Mouse (Mus musculus) testis, postnatal 10 days (tissue): ENCODE measurements around the gene Sept5.

ENCODE experiments used
- DNase-seq: peaks from one replicate; pipeline ENCODE4 v3.0.0; 2021; ENCODE audit warnings: low spot score

Sept5 gene

DNA sequence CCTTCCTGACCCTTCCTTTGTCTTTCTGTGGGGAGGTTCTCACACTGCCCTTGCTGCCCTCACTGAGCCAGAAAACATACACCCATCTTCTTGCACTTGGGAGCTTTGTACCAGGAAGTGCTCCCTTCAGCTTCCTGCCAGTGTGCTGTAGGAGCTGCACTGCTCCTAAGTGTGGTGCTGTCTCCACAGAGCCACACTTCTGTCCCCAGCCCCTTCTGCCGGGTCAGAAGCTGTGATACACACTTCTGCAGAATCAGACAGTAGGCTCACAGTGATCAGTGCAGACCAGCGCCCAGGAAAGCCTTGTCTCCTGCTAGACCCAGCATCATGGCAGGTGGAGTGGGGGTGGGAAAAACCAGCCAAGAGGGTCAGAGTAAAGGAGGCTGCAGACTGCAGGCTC is 3.1 kb upstream of the Sept5 start:
- no peak for DNase-seq

DNA sequence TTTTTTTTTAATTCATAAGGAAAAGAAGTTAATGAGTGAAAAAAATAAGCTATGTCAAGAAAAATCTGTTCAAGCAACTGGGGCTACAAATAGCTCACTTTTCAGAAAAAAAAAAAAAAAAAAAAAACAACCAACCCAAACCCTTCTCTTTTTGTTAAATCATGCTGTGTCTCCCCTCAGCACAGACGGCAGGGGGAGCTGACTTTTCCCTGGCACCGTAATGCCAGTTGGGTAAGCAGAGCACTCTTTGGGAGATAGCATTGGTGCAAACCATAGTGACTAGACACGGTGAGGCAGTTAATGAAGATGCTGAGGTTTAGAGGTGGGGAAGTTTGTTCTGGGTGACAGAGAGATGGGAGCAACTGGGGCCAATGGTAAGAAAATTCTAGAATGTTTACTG is 2.3 kb upstream of the Sept5 start:
- DNase-seq = peak; percentile 34

DNA sequence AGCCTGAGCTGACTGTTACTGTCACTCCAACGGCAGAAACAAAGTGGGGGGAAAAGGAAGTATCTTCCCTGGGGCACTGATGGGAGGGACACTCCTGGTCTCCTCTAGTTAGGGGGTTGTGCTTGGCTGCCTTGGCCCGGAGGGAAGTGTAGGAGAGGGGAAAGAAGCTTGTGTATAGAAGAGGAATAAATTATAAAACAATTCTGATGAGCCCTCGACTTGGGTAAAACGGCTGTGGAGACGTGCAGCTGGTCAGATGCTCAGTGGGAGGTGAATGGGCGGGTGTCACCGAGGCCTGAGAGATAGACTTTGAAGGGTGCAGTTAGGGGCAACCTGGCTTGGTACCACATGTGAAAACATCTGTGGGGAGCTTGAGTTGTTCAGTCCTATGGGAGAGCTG is 1.4 kb upstream of the Sept5 start:
- DNase-seq = peak; percentile 25

DNA sequence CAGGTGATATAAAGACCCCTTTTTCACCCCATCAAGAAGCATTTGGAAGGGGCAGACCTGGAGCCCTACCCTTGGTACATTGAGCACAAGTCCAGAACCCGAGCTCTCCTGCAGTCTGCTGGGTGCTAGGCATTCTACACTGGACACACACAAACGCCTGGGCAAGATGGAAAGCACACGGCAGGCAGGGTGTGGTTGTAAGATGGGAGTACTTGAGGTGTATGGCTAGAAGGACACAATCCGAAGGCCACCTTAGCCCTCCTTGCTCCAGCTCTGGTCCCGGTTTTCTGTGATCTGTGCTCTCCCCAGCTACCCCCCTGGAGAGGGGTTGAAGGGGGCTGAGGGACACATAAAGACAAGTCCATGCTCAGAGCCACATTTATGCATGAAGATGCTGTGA is 537 bp upstream of the Sept5 start:
- DNase-seq = peak; percentile 38

GRCm38 (mm10) chr16:18628948-18629340 is 810 bp downstream of the Sept5 start:
- DNase-seq = no peak

DNA sequence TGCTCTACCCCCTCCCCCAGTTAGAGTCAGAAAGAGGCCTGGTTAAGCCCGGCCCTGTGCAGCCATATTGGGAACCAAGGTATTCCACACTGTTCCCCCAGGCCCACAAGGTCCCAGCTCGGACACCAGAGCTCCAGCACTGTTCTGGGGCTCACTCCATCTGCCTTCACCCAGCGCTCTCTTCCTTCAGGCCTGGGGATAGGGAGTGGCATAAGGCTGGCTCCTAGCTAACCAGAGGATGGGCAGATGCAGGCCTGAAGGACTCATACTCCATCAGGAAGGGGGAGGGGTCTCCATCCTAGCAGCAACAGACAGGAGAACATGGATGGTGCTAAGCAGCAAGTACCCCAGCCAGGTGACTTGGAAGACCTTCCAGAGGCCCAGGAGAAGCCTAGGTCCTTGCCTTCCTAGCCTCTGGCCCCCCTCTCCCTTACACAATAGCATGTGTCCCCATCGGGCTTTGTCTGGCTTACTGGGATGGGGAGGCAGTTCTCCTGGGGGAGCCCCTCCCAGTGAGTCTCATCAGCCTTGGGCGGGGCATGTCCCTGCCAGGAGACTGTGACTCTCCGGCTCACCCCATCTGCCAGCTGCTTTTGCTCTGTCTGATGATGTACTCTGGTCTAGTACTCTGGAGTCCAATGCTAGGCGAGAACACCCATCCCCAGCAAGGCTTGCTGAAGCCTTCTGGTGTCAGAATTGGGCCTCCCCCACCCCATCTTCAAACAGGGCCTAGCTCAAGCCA is 1.4 kb downstream of the Sept5 start:
- peak; percentile 40 for DNase-seq

DNA sequence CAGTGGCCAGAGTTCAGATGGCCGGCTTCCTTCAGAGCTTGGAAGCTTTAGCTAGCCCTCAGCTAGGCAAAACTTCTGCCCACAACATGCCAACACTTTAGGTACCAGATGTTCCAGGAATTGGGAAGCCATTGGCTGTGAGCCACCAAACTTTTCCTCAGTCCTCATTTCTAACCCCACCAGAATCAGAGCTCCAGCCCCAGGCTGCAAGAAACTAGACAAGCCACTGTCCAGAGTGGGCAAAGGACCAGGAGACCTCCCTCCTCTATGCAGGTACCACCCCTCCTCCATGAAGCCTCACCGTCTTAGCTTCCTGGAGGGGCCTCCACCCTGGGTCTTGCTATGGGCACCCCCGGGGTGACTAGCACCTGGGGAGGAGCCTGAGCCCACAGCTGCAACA is 2.6 kb downstream of the Sept5 start:
- DNase-seq = no peak

GRCm38 (mm10) chr16:18626376-18626878 is 3.3 kb downstream of the Sept5 start, which contains the start of gene Gm49601:
TSS of gene Gm49601 (minus strand) at chr16:18626427.
- peak; percentile 89 for DNase-seq

GRCm38 (mm10) chr16:18625791-18626311 is 3.9 kb downstream of the Sept5 start:
- no peak for DNase-seq

GRCm38 (mm10) chr16:18625097-18625496 is 4.7 kb downstream of the Sept5 start:
- no peak for DNase-seq

GRCm38 (mm10) chr16:18624641-18625040 is 5.1 kb downstream of the Sept5 start:
- DNase-seq = no peak

GRCm38 (mm10) chr16:18623751-18624540 is 5.8 kb downstream of the Sept5 start:
- no peak for DNase-seq

GRCm38 (mm10) chr16:18622916-18623750 is 6.6 kb downstream of the Sept5 start:
- no peak for DNase-seq

DNA sequence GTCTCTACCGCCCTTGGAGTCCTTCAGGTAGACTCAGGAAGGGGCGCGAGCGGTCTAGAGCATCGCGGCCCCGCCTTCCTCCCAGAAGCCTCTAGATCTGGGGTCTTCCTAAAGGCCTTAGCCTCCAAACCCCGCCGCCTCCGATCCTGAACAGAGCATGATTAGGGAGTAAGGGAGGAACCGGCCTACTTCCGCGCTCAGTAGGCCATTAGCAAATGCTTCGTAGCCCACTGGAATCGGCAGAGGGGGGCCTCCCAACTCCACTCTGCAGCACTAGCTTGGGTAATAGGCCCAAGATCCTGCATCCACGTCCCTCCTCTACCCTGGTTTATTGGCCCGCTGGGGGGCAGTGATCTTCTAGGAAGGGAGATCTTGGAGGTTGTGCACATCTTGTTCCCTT is 7.7 kb downstream of the Sept5 start, which contains the start of gene Gp1bb:
Gp1bb (minus strand) TSS at position 385 of the 400 bp plus-strand sequence.
- DNase-seq = no peak

- no peak for DNase-seq
Observed at GRCm38 (mm10) chr16:18621362-18622001, 8.3 kb downstream of the Sept5 start.

GRCm38 (mm10) chr16:18620601-18621361 is 9.0 kb downstream of the Sept5 start:
- no peak for DNase-seq

DNA sequence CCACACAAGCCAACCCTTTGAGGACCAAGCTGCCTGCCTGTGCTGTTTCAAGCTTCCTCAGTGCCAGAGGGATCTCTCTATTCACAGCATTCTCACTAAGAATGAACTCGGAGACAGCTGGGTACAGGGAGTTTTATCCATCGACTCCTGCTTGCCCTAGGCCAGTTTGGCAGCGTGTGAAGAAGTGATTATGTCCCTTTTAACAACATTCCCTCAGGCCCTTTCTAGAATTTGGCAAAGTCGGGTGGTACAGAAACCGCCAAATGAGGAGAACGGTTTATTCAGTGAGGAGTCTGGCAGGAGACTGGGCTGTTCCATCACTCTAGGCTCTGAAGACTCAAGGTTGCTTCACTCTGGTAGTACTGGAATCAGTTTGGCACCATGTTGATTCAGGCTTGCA is 9.6 kb downstream of the Sept5 start:
- DNase-seq = no peak

- no peak for DNase-seq
Observed at GRCm38 (mm10) chr16:18619110-18619509, 10.6 kb downstream of the Sept5 start.

DNA sequence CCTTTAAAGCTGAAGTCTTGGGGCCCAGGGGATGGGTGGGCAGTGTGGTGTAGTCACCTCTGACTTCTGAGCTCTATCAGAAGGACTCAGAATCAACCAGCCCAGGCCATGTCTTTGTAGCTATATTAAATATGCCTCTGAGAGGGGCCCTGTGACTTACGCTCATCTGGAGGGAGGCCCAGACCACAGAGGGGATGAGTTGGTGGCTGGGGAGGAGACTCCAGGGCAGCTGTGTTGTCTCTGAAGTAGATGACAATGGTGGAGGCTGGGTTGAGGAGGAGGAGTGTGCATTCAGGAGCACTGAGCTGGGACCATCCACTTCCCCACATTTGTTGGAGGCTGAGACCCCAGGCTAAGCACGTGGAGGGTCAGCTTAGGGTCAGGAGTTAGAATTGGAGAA is 11.5 kb downstream of the Sept5 start:
- no peak for DNase-seq

- DNase-seq = peak; percentile 94
Observed at GRCm38 (mm10) chr16:18617370-18618065, 12.2 kb downstream of the Sept5 start.
